Mouse (Mus musculus): ENCODE data around the gene Maml1. TPM values are rescaled to one million over a fixed set of nuclear protein-coding genes. Genes with fewer than 3 reads are reported as not detected.

Gene Maml1
- polyA plus RNA-seq, 1 experiment from 2014 or later: 4.1 TPM

- no peak for ATAC-seq (ENCODE audit: insufficient read depth, low FRiP score)
- Histone ChIP-seq H3K4me2 (ENCODE audit: low read depth, low read length) (no peak overlapping the region), H3K9ac (ENCODE audit: low read length) (no peak overlapping the region), H3K4me3 (replicated peaks; ENCODE audit: low read length) (no peak overlapping the region), H3K27ac (ENCODE audit: low read length) (no peak overlapping the region), H3K9me3 (replicated peaks; ENCODE audit: control insufficient read depth, low read length) (no peaks in the 10 kb centered on the region), H3K36me3 (ENCODE audit: control insufficient read depth, insufficient read depth, low read length) (peaks cover 5% of the 10 kb centered on the region; the same call in 1 of the 2 replicates), H3K4me1 (ENCODE audit: control insufficient read depth, insufficient read depth, low read length) (peaks cover 14% of the 10 kb centered on the region; the same call in 1 of the 2 replicates), H3K27me3 (ENCODE audit: control insufficient read depth, insufficient read depth, low read length) (peaks cover 11% of the 10 kb centered on the region; the same call in 1 of the 2 replicates)
- WGBS: 89% methylated on average over 9 of the region's 9 CpGs
These were observed 53.0 kb downstream of the Maml1 start for GRCm38 (mm10) chr11:50238821-50239791.

- no peak for ATAC-seq (ENCODE audit: insufficient read depth, low FRiP score)
- Histone ChIP-seq H3K9me3 (replicated peaks; ENCODE audit: control insufficient read depth, low read length) (no peaks in the 10 kb centered on the region), H3K36me3 (ENCODE audit: control insufficient read depth, insufficient read depth, low read length) (peaks cover 11% of the 10 kb centered on the region; the same call in 1 of the 2 replicates), H3K27me3 (ENCODE audit: control insufficient read depth, insufficient read depth, low read length) (peaks cover 11% of the 10 kb centered on the region; the same call in 1 of the 2 replicates), H3K4me3 (replicated peaks; ENCODE audit: low read length) (peak within 1 kb of the TSS; percentile 67), H3K9ac (ENCODE audit: low read length) (peak within 1 kb of the TSS; percentile 70; the same call in 1 of the 2 replicates), H3K4me2 (ENCODE audit: low read depth, low read length) (peak within 1 kb of the TSS; percentile 96), H3K27ac (ENCODE audit: low read length) (no peak within 1 kb of the TSS), H3K4me1 (ENCODE audit: control insufficient read depth, insufficient read depth, low read length) (peaks cover 14% of the 10 kb centered on the region; the same call in 1 of the 2 replicates)
- WGBS: 34% methylated on average over 10 of the region's 10 CpGs
These were observed 53.8 kb downstream of the Maml1 start, which contains the start of gene Ltc4s for GRCm38 (mm10) chr11:50238324-50238723. Ltc4s (minus strand) TSS chr11:50238616.

GRCm38 (mm10) chr11:50236937-50237835 is 54.9 kb downstream of the Maml1 start:
- no peak overlapping the region for H3K27ac ChIP-seq (ENCODE audit: low read length)
- H3K27me3 ChIP-seq (ENCODE audit: control insufficient read depth, insufficient read depth, low read length): peaks cover 11% of the 10 kb centered on the region; the same call in 1 of the 2 replicates
- peak overlapping the region; percentile 67 for H3K4me3 ChIP-seq (replicated peaks; ENCODE audit: low read length)
- H3K9me3 ChIP-seq (replicated peaks; ENCODE audit: control insufficient read depth, low read length): no peaks in the 10 kb centered on the region
- 1% methylated on average over 66 of the region's 66 CpGs for WGBS
- peaks cover 14% of the 10 kb centered on the region; the same call in 1 of the 2 replicates for H3K4me1 ChIP-seq (ENCODE audit: control insufficient read depth, insufficient read depth, low read length)
- peak; percentile 18 for ATAC-seq (ENCODE audit: insufficient read depth, low FRiP score)
- H3K9ac ChIP-seq (ENCODE audit: low read length): peak overlapping the region; percentile 70
- peak overlapping the region; percentile 96 for H3K4me2 ChIP-seq (ENCODE audit: low read depth, low read length)
- peaks cover 18% of the 10 kb centered on the region; the same call in 1 of the 2 replicates for H3K36me3 ChIP-seq (ENCODE audit: control insufficient read depth, insufficient read depth, low read length)

- 1% methylated on average over 22 of the region's 27 CpGs for WGBS
- H3K4me2 ChIP-seq (ENCODE audit: low read depth, low read length): peak overlapping the region; percentile 96
- peaks cover 18% of the 10 kb centered on the region; the same call in 1 of the 2 replicates for H3K36me3 ChIP-seq (ENCODE audit: control insufficient read depth, insufficient read depth, low read length)
- H3K27ac ChIP-seq (ENCODE audit: low read length): no peak overlapping the region
- peaks cover 14% of the 10 kb centered on the region; the same call in 1 of the 2 replicates for H3K4me1 ChIP-seq (ENCODE audit: control insufficient read depth, insufficient read depth, low read length)
- peak overlapping the region; percentile 70 for H3K9ac ChIP-seq (ENCODE audit: low read length)
- peak; percentile 94 for ATAC-seq (ENCODE audit: insufficient read depth, low FRiP score)
- peak overlapping the region; percentile 67 for H3K4me3 ChIP-seq (replicated peaks; ENCODE audit: low read length)
- H3K27me3 ChIP-seq (ENCODE audit: control insufficient read depth, insufficient read depth, low read length): peaks cover 11% of the 10 kb centered on the region; the same call in 1 of the 2 replicates
- no peaks in the 10 kb centered on the region for H3K9me3 ChIP-seq (replicated peaks; ENCODE audit: control insufficient read depth, low read length)
These were observed 55.6 kb downstream of the Maml1 start for GRCm38 (mm10) chr11:50236540-50236936.

GRCm38 (mm10) chr11:50234606-50235005 is 57.5 kb downstream of the Maml1 start:
- Histone ChIP-seq H3K4me3 (replicated peaks; ENCODE audit: low read length) (no peak overlapping the region), H3K36me3 (ENCODE audit: control insufficient read depth, insufficient read depth, low read length) (peaks cover 18% of the 10 kb centered on the region; the same call in 1 of the 2 replicates), H3K4me2 (ENCODE audit: low read depth, low read length) (no peak overlapping the region), H3K27me3 (ENCODE audit: control insufficient read depth, insufficient read depth, low read length) (peaks cover 11% of the 10 kb centered on the region; the same call in 1 of the 2 replicates), H3K27ac (ENCODE audit: low read length) (no peak overlapping the region), H3K9me3 (replicated peaks; ENCODE audit: control insufficient read depth, low read length) (no peaks in the 10 kb centered on the region), H3K9ac (ENCODE audit: low read length) (no peak overlapping the region), H3K4me1 (ENCODE audit: control insufficient read depth, insufficient read depth, low read length) (peaks cover 24% of the 10 kb centered on the region)
- 95% methylated on average over 25 of the region's 25 CpGs for WGBS
- no peak for ATAC-seq (ENCODE audit: insufficient read depth, low FRiP score)

GRCm38 (mm10) chr11:50233993-50234392 is 58.1 kb downstream of the Maml1 start:
- no peak overlapping the region for H3K4me2 ChIP-seq (ENCODE audit: low read depth, low read length)
- ATAC-seq (ENCODE audit: insufficient read depth, low FRiP score): no peak
- H3K27ac ChIP-seq (ENCODE audit: low read length): no peak overlapping the region
- H3K4me1 ChIP-seq (ENCODE audit: control insufficient read depth, insufficient read depth, low read length): peaks cover 28% of the 10 kb centered on the region
- no peak overlapping the region for H3K4me3 ChIP-seq (replicated peaks; ENCODE audit: low read length)
- 86% methylated on average over 11 of the region's 11 CpGs for WGBS
- peaks cover 11% of the 10 kb centered on the region; the same call in 1 of the 2 replicates for H3K27me3 ChIP-seq (ENCODE audit: control insufficient read depth, insufficient read depth, low read length)
- no peaks in the 10 kb centered on the region for H3K9me3 ChIP-seq (replicated peaks; ENCODE audit: control insufficient read depth, low read length)
- peaks cover 18% of the 10 kb centered on the region; the same call in 1 of the 2 replicates for H3K36me3 ChIP-seq (ENCODE audit: control insufficient read depth, insufficient read depth, low read length)
- H3K9ac ChIP-seq (ENCODE audit: low read length): no peak overlapping the region

GRCm38 (mm10) chr11:50233022-50233421 is 59.1 kb downstream of the Maml1 start:
- WGBS: 92% methylated on average over 13 of the region's 13 CpGs
- Histone ChIP-seq H3K9ac (ENCODE audit: low read length) (no peak overlapping the region), H3K27me3 (ENCODE audit: control insufficient read depth, insufficient read depth, low read length) (peaks cover 9% of the 10 kb centered on the region; the same call in 1 of the 2 replicates), H3K4me1 (ENCODE audit: control insufficient read depth, insufficient read depth, low read length) (peaks cover 35% of the 10 kb centered on the region), H3K9me3 (replicated peaks; ENCODE audit: control insufficient read depth, low read length) (no peaks in the 10 kb centered on the region), H3K4me3 (replicated peaks; ENCODE audit: low read length) (no peak overlapping the region), H3K4me2 (ENCODE audit: low read depth, low read length) (no peak overlapping the region), H3K27ac (ENCODE audit: low read length) (no peak overlapping the region), H3K36me3 (ENCODE audit: control insufficient read depth, insufficient read depth, low read length) (peaks cover 18% of the 10 kb centered on the region; the same call in 1 of the 2 replicates)
- ATAC-seq (ENCODE audit: insufficient read depth, low FRiP score): no peak

GRCm38 (mm10) chr11:50231411-50231810 is 60.7 kb downstream of the Maml1 start:
- Histone ChIP-seq H3K27ac (ENCODE audit: low read length) (no peak overlapping the region), H3K4me1 (ENCODE audit: control insufficient read depth, insufficient read depth, low read length) (peaks cover 41% of the 10 kb centered on the region), H3K9me3 (replicated peaks; ENCODE audit: control insufficient read depth, low read length) (no peaks in the 10 kb centered on the region), H3K36me3 (ENCODE audit: control insufficient read depth, insufficient read depth, low read length) (peaks cover 18% of the 10 kb centered on the region; the same call in 1 of the 2 replicates), H3K9ac (ENCODE audit: low read length) (no peak overlapping the region), H3K4me3 (replicated peaks; ENCODE audit: low read length) (no peak overlapping the region), H3K27me3 (ENCODE audit: control insufficient read depth, insufficient read depth, low read length) (no peaks in the 10 kb centered on the region), H3K4me2 (ENCODE audit: low read depth, low read length) (peak overlapping the region; percentile 48; the same call in 1 of the 2 replicates)
- ATAC-seq (ENCODE audit: insufficient read depth, low FRiP score): no peak
- 21% methylated on average over 8 of the region's 8 CpGs for WGBS
